Mouse (Mus musculus) midbrain, embryonic 10.5 days (tissue): ENCODE measurements around the gene Meltf. TPM values are rescaled to one million over a fixed set of nuclear protein-coding genes. Genes with fewer than 3 reads are reported as not detected.

Source experiments
- DNase-seq: peaks from one replicate; pipeline ENCODE4 v3.0.0-alpha.2; 2017; ENCODE audit warnings: low spot score
- H3K27ac ChIP-seq: fragments of 300-500 bp; sonication (generic); replicated peaks from 2 replicates; pipeline ENCODE4 v1.5.1; 2016; ENCODE audit warnings: mild to moderate bottlenecking
- H3K27me3 ChIP-seq: fragments of 300-500 bp; sonication (generic); 2 replicates; pipeline ENCODE4 v1.6.1; 2016; ENCODE audit warnings: low read depth, mild to moderate bottlenecking; ENCODE audit not compliant: poor library complexity, severe bottlenecking
- H3K36me3 ChIP-seq: fragments of 300-500 bp; sonication (generic); 2 replicates; pipeline ENCODE4 v1.6.1; 2016; ENCODE audit warnings: mild to moderate bottlenecking, moderate library complexity
- H3K4me1 ChIP-seq: fragments of 300-500 bp; sonication (generic); 2 replicates; pipeline ENCODE4 v1.6.1; 2016
- H3K4me3 ChIP-seq: fragments of 300-500 bp; sonication (generic); 2 replicates; pipeline ENCODE4 v1.5.1; 2016; ENCODE audit warnings: mild to moderate bottlenecking, moderate library complexity
- H3K9me3 ChIP-seq: fragments of 300-500 bp; sonication (generic); replicated peaks from 2 replicates; pipeline ENCODE4 v1.6.1; 2016; ENCODE audit warnings: mild to moderate bottlenecking
- WGBS: fragments of 180-500 bp; shearing (Covaris S2); methylation state at CpG from one replicate; pipeline ENCODE4 v1.1.7; 2016; 5-methylcytosine and 5-hydroxymethylcytosine counted together
- polyA plus RNA-seq: library from polyadenylated mRNA; unstranded; fragments of >200 nt; fragmentation: Nextera tagmentation; extraction: Ambion mirVana; gene quantifications from 2 replicates; pipeline ENCODE4 v1.2.1, GENCODE M21; 2016

Gene Meltf
- polyA plus RNA-seq, 1 experiment from 2014 or later = 0.10 TPM

GRCm38 (mm10) chr16:31901886-31902285 lies 23.3 kb downstream of the Meltf start:
- no peaks in the 10 kb centered on the region for H3K36me3 ChIP-seq
- H3K27me3 ChIP-seq = peaks cover 13% of the 10 kb centered on the region
- peaks cover 26% of the 10 kb centered on the region for H3K4me1 ChIP-seq
- DNase-seq = no peak
- H3K27ac ChIP-seq = no peak overlapping the region
- WGBS = 86% methylated on average over 1 of the region's 1 CpGs
- no peak overlapping the region for H3K4me3 ChIP-seq
- H3K9me3 ChIP-seq = peaks cover 8% of the 10 kb centered on the region; the same call in 1 of the 2 replicates

- peaks cover 18% of the 10 kb centered on the region for H3K27me3 ChIP-seq
Observed at GRCm38 (mm10) chr16:31903239-31903638, 24.6 kb downstream of the Meltf start.

GRCm38 (mm10) chr16:31905331-31905730 lies 26.7 kb downstream of the Meltf start:
- 72% methylated on average over 4 of the region's 4 CpGs for WGBS
- Histone ChIP-seq H3K4me1 (peaks cover 14% of the 10 kb centered on the region), H3K27me3 (peaks cover 20% of the 10 kb centered on the region)

More at GRCm38 (mm10) chr16:31903239-31903638, 24.6 kb downstream of the Meltf start:
- no peak for DNase-seq
- H3K27ac ChIP-seq = no peak overlapping the region
- peaks cover 8% of the 10 kb centered on the region; the same call in 1 of the 2 replicates for H3K9me3 ChIP-seq
- H3K4me3 ChIP-seq = no peak overlapping the region
- peaks cover 17% of the 10 kb centered on the region for H3K4me1 ChIP-seq
- 88% methylated on average over 8 of the region's 8 CpGs for WGBS
- no peaks in the 10 kb centered on the region for H3K36me3 ChIP-seq

GRCm38 (mm10) chr16:31905891-31906825 lies 27.5 kb downstream of the Meltf start:
- 46% methylated on average over 20 of the region's 20 CpGs for whole genome bisulfite sequencing
- peaks cover 14% of the 10 kb centered on the region for H3K4me1 ChIP-seq
- no peak for DNase-seq
- no peaks in the 10 kb centered on the region for H3K9me3 ChIP-seq
- H3K4me3 ChIP-seq = peak overlapping the region; percentile 26
- H3K36me3 ChIP-seq = no peaks in the 10 kb centered on the region
- H3K27me3 ChIP-seq = peaks cover 20% of the 10 kb centered on the region
- H3K27ac ChIP-seq = 0 out of 2 replicates have a peak overlapping the region, but pooled peaks have one; percentile 28

More at GRCm38 (mm10) chr16:31905331-31905730, 26.7 kb downstream of the Meltf start:
- peaks cover under 1% of the 10 kb centered on the region; the same call in 1 of the 2 replicates for H3K9me3 ChIP-seq
- no peak overlapping the region for H3K27ac ChIP-seq
- DNase-seq = no peak
- no peaks in the 10 kb centered on the region for H3K36me3 ChIP-seq
- H3K4me3 ChIP-seq = no peak overlapping the region

GRCm38 (mm10) chr16:31906896-31907295 lies 28.3 kb downstream of the Meltf start:
- Histone ChIP-seq H3K27ac (no peak overlapping the region), H3K36me3 (no peaks in the 10 kb centered on the region), H3K4me3 (peak overlapping the region; percentile 26), H3K27me3 (peaks cover 20% of the 10 kb centered on the region), H3K9me3 (no peaks in the 10 kb centered on the region), H3K4me1 (peaks cover 14% of the 10 kb centered on the region)
- no peak for DNase-seq
- 7% methylated on average over 9 of the region's 9 CpGs for WGBS

- H3K27me3 ChIP-seq = peaks cover 20% of the 10 kb centered on the region
- no peak for DNase-seq
- 67% methylated on average over 11 of the region's 11 CpGs for WGBS
- H3K27ac ChIP-seq = no peak overlapping the region
- no peaks in the 10 kb centered on the region for H3K36me3 ChIP-seq
- H3K4me3 ChIP-seq = no peak overlapping the region
- peaks cover 14% of the 10 kb centered on the region for H3K4me1 ChIP-seq
- no peaks in the 10 kb centered on the region for H3K9me3 ChIP-seq
Observed at GRCm38 (mm10) chr16:31908959-31909358, 30.3 kb downstream of the Meltf start.

- Histone ChIP-seq H3K27ac (no peak overlapping the region), H3K9me3 (no peaks in the 10 kb centered on the region), H3K27me3 (peaks cover 20% of the 10 kb centered on the region), H3K4me1 (peaks cover 14% of the 10 kb centered on the region), H3K4me3 (no peak overlapping the region), H3K36me3 (no peaks in the 10 kb centered on the region)
- DNase-seq = no peak
- 78% methylated on average over 10 of the region's 10 CpGs for WGBS
Observed at GRCm38 (mm10) chr16:31910281-31910847, 31.8 kb downstream of the Meltf start.

- Histone ChIP-seq H3K4me1 (no peaks in the 10 kb centered on the region), H3K4me3 (no peak overlapping the region), H3K27ac (no peak overlapping the region), H3K36me3 (no peaks in the 10 kb centered on the region), H3K27me3 (0 out of 2 replicates have a peak, but pooled peaks cover 6% of the 10 kb centered on the region), H3K9me3 (no peaks in the 10 kb centered on the region)
- DNase-seq = no peak
- WGBS = 83% methylated on average over 11 of the region's 11 CpGs
Observed at GRCm38 (mm10) chr16:31917776-31918175, 39.2 kb downstream of the Meltf start.

GRCm38 (mm10) chr16:31918248-31918724 lies 39.7 kb downstream of the Meltf start:
- H3K27me3 ChIP-seq = 0 out of 2 replicates have a peak, but pooled peaks cover 6% of the 10 kb centered on the region

GRCm38 (mm10) chr16:31924368-31924767 lies 45.8 kb downstream of the Meltf start:
- Histone ChIP-seq H3K36me3 (no peaks in the 10 kb centered on the region), H3K9me3 (no peaks in the 10 kb centered on the region), H3K27ac (no peak overlapping the region), H3K27me3 (no peaks in the 10 kb centered on the region), H3K4me3 (no peak overlapping the region), H3K4me1 (no peaks in the 10 kb centered on the region)
- 88% methylated on average over 6 of the region's 6 CpGs for WGBS
- DNase-seq = no peak

More at GRCm38 (mm10) chr16:31918248-31918724, 39.7 kb downstream of the Meltf start:
- Histone ChIP-seq H3K27ac (0 out of 2 replicates have a peak overlapping the region, but pooled peaks have one; percentile 28), H3K4me3 (0 out of 2 replicates have a peak overlapping the region, but pooled peaks have one; percentile 21), H3K36me3 (no peaks in the 10 kb centered on the region), H3K4me1 (no peaks in the 10 kb centered on the region), H3K9me3 (no peaks in the 10 kb centered on the region)
- peak; percentile 80 for DNase-seq
- WGBS = 7% methylated on average over 14 of the region's 14 CpGs

- H3K36me3 ChIP-seq = no peaks in the 10 kb centered on the region
- no peak overlapping the region for H3K27ac ChIP-seq
- no peak overlapping the region for H3K4me3 ChIP-seq
- 84% methylated on average over 6 of the region's 6 CpGs for WGBS
- no peaks in the 10 kb centered on the region for H3K4me1 ChIP-seq
- peaks cover 14% of the 10 kb centered on the region for H3K27me3 ChIP-seq
- H3K9me3 ChIP-seq = no peaks in the 10 kb centered on the region
- no peak for DNase-seq
Observed at GRCm38 (mm10) chr16:31926091-31926490, 47.5 kb downstream of the Meltf start.

- no peak for DNase-seq
- no peak overlapping the region for H3K4me3 ChIP-seq
- no peaks in the 10 kb centered on the region for H3K9me3 ChIP-seq
- H3K27ac ChIP-seq = no peak overlapping the region
- H3K27me3 ChIP-seq = peaks cover 19% of the 10 kb centered on the region
- no peaks in the 10 kb centered on the region for H3K36me3 ChIP-seq
- no peaks in the 10 kb centered on the region for H3K4me1 ChIP-seq
- WGBS = 86% methylated on average over 13 of the region's 13 CpGs
Observed at GRCm38 (mm10) chr16:31926547-31927182, 48.1 kb downstream of the Meltf start.
